Mouse (Mus musculus) megakaryocyte, embryonic 14.5 days (primary cell): ENCODE results near the gene Vnn3.

Experiments used
- FLI1 ChIP-seq: IDR thresholded peaks from 2 replicates; pipeline ENCODE4 v1.6.1; 2012; ENCODE audit warnings: low read length, inconsistent platforms, mixed read lengths
- GATA1 ChIP-seq: IDR thresholded peaks from 3 replicates; pipeline ENCODE4 v1.6.1; 2012; ENCODE audit warnings: mixed read lengths, low read length, inconsistent platforms, borderline replicate concordance

GRCm38 (mm10) chr10:23815168-23815567 lies 36.1 kb upstream of the Vnn3 start:
- TF ChIP-seq GATA1 (no peak), FLI1 (no peak)
